Mouse (Mus musculus): ENCODE data around the gene Rbm44. TPM values are rescaled to one million over a fixed set of nuclear protein-coding genes. Genes with fewer than 3 reads are reported as not detected.
A peak's percentile ranks its signal among the peaks of the same experiment; 100 is the strongest.

Gene Rbm44
- polyA plus RNA-seq, 1 experiment from 2014 or later, result 0.15 TPM

DNA sequence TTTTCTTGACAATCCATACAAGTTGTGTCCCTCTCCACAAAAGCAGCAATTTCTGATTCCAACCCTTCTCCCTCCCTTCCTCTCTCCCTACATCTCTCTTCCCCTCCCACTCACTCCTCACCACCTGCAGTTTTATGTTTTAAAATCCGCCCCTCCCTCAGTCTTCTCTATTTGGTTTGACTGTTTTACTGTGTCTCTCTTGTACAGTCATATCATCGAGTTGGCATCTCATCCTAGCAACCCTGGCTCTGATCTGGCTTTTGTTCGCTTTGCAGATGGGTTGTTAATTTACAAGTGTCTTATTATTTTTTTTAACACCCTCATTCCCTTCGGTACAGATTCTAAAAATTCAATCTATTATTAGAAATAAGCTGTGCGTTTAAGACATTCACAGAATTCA lies 62.0 kb downstream of the Rbm44 start:
- H3K36me3 ChIP-seq (ENCODE audit: control insufficient read depth, insufficient read depth, low read length), result no peaks in the 10 kb centered on the region
- H3K4me3 ChIP-seq (ENCODE audit: low read depth, low read length), result no peak overlapping the region
- no peak overlapping the region for H3K27ac ChIP-seq (replicated peaks)
- TF ChIP-seq EP300 (optimal IDR thresholded peaks at IDR 0.05) (no peak), CTCF (IDR thresholded peaks at IDR 0.05; ENCODE audit: low read depth) (no peak)
- no peaks in the 10 kb centered on the region for H3K27me3 ChIP-seq (ENCODE audit: control insufficient read depth, insufficient read depth, low read length)
- 61% methylated on average over 5 of the region's 5 CpGs for WGBS
- DNase-seq (ENCODE audit: low spot score) (no peak), ATAC-seq (ENCODE audit: low FRiP score, low TSS enrichment) (no peak)
- no peaks in the 10 kb centered on the region for H3K9me3 ChIP-seq (ENCODE audit: control insufficient read depth, low read length)
- no peak overlapping the region for H3K4me2 ChIP-seq (replicated peaks; ENCODE audit: low read depth)
- H3K9ac ChIP-seq (ENCODE audit: low read length), result no peak overlapping the region
- H3K4me1 ChIP-seq (replicated peaks; ENCODE audit: control insufficient read depth, insufficient read depth), result no peaks in the 10 kb centered on the region

DNA sequence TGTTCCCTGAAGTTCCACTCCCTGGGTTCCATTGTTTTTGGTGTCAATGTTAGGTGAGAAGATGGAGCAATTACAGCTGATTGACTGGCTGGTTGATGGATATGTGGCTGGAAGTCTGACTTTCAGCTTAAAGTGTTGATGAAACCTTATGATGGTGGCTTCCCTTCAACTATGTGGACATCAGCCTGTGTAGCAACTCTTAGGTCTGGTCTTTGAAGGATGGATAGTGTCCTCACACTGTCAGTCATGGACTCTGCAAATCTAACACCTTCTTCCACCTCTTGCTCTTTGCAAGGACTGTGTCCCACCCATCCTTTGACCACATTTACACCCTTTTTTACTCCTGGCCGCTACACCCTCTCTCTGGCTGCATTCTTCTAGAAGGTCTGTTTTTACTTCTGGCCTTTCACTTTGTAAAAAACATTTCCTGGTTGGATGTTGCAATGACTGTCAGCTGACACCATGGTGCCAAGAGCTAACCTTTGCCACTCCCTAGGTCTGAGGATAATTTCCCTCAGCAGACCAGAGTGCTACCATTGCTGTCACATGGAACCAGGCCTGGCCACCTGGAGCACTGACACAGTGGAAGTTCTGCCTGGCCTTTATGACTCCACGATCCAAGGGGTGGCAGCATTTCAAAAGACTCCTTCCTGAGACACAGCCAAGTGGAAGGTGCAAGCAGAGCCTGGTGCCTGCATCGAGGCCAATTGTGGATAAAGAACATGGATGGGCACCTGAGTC lies 62.6 kb downstream of the Rbm44 start:
- no peaks in the 10 kb centered on the region for H3K36me3 ChIP-seq (ENCODE audit: control insufficient read depth, insufficient read depth, low read length)
- no peak overlapping the region for H3K4me3 ChIP-seq (ENCODE audit: low read depth, low read length)
- no peak overlapping the region for H3K9ac ChIP-seq (ENCODE audit: low read length)
- DNase-seq (ENCODE audit: low spot score), result no peak
- no peaks in the 10 kb centered on the region for H3K9me3 ChIP-seq (ENCODE audit: control insufficient read depth, low read length)
- 60% methylated on average over 3 of the region's 3 CpGs for WGBS
- H3K27ac ChIP-seq (replicated peaks), result no peak overlapping the region
- no peak for ATAC-seq (ENCODE audit: low FRiP score, low TSS enrichment)
- no peaks in the 10 kb centered on the region for H3K4me1 ChIP-seq (replicated peaks; ENCODE audit: control insufficient read depth, insufficient read depth)
- H3K27me3 ChIP-seq (ENCODE audit: control insufficient read depth, insufficient read depth, low read length), result no peaks in the 10 kb centered on the region
- TF ChIP-seq EP300 (optimal IDR thresholded peaks at IDR 0.05), result no peak
- 0 out of 2 replicates have a peak, but pooled peaks have one; percentile 4 for TF ChIP-seq CTCF (IDR thresholded peaks at IDR 0.05; ENCODE audit: low read depth)
- H3K4me2 ChIP-seq (replicated peaks; ENCODE audit: low read depth), result no peak overlapping the region

- TF ChIP-seq CTCF (IDR thresholded peaks at IDR 0.05; ENCODE audit: low read depth) (no peak), EP300 (optimal IDR thresholded peaks at IDR 0.05) (no peak)
- DNase-seq (ENCODE audit: low spot score), result no peak
Measured at GRCm38 (mm10) chr1:91209343-91209742, 64.5 kb downstream of the Rbm44 start.

GRCm38 (mm10) chr1:91209785-91210184 lies 64.9 kb downstream of the Rbm44 start:
- TF ChIP-seq CTCF (IDR thresholded peaks at IDR 0.05; ENCODE audit: low read depth) (no peak), EP300 (optimal IDR thresholded peaks at IDR 0.05) (no peak)
- Histone ChIP-seq H3K4me3 (ENCODE audit: low read depth, low read length) (no peak overlapping the region), H3K36me3 (ENCODE audit: control insufficient read depth, insufficient read depth, low read length) (no peaks in the 10 kb centered on the region), H3K9me3 (ENCODE audit: control insufficient read depth, low read length) (no peaks in the 10 kb centered on the region), H3K4me2 (replicated peaks; ENCODE audit: low read depth) (no peak overlapping the region), H3K27ac (replicated peaks) (peak overlapping the region; percentile 76), H3K4me1 (replicated peaks; ENCODE audit: control insufficient read depth, insufficient read depth) (no peaks in the 10 kb centered on the region), H3K9ac (ENCODE audit: low read length) (peak overlapping the region; percentile 5; the same call in 1 of the 2 replicates), H3K27me3 (ENCODE audit: control insufficient read depth, insufficient read depth, low read length) (no peaks in the 10 kb centered on the region)
- DNase-seq (ENCODE audit: low spot score) (peak; percentile 53), ATAC-seq (ENCODE audit: low FRiP score, low TSS enrichment) (peak; percentile 30; the same call in 1 of the 2 replicates)
- 50% methylated on average over 6 of the region's 6 CpGs for WGBS

More at GRCm38 (mm10) chr1:91209343-91209742, 64.5 kb downstream of the Rbm44 start:
- no peaks in the 10 kb centered on the region for H3K36me3 ChIP-seq (ENCODE audit: control insufficient read depth, insufficient read depth, low read length)
- no peak overlapping the region for H3K4me3 ChIP-seq (ENCODE audit: low read depth, low read length)
- H3K9me3 ChIP-seq (ENCODE audit: control insufficient read depth, low read length), result no peaks in the 10 kb centered on the region
- no peaks in the 10 kb centered on the region for H3K4me1 ChIP-seq (replicated peaks; ENCODE audit: control insufficient read depth, insufficient read depth)
- WGBS, result 68% methylated on average over 6 of the region's 6 CpGs
- H3K27ac ChIP-seq (replicated peaks), result peak overlapping the region; percentile 76
- no peak overlapping the region for H3K4me2 ChIP-seq (replicated peaks; ENCODE audit: low read depth)
- no peaks in the 10 kb centered on the region for H3K27me3 ChIP-seq (ENCODE audit: control insufficient read depth, insufficient read depth, low read length)
- H3K9ac ChIP-seq (ENCODE audit: low read length), result peak overlapping the region; percentile 5; the same call in 1 of the 2 replicates
- ATAC-seq (ENCODE audit: low FRiP score, low TSS enrichment), result peak; percentile 35; the same call in 1 of the 2 replicates

GRCm38 (mm10) chr1:91211099-91211498 lies 66.2 kb downstream of the Rbm44 start:
- WGBS, result 86% methylated on average over 1 of the region's 1 CpGs
- peak; percentile 85 for TF ChIP-seq CTCF (IDR thresholded peaks at IDR 0.05; ENCODE audit: low read depth)
- TF ChIP-seq EP300 (optimal IDR thresholded peaks at IDR 0.05), result no peak
- Histone ChIP-seq H3K4me2 (replicated peaks; ENCODE audit: low read depth) (no peak overlapping the region), H3K27ac (replicated peaks) (no peak overlapping the region), H3K9ac (ENCODE audit: low read length) (no peak overlapping the region), H3K36me3 (ENCODE audit: control insufficient read depth, insufficient read depth, low read length) (no peaks in the 10 kb centered on the region), H3K27me3 (ENCODE audit: control insufficient read depth, insufficient read depth, low read length) (no peaks in the 10 kb centered on the region), H3K4me1 (replicated peaks; ENCODE audit: control insufficient read depth, insufficient read depth) (no peaks in the 10 kb centered on the region), H3K4me3 (ENCODE audit: low read depth, low read length) (no peak overlapping the region), H3K9me3 (ENCODE audit: control insufficient read depth, low read length) (no peaks in the 10 kb centered on the region)
- 0 out of 2 replicates have a peak, but pooled peaks have one; percentile 44 for ATAC-seq (ENCODE audit: low FRiP score, low TSS enrichment)
- peak; percentile 62 for DNase-seq (ENCODE audit: low spot score)

DNA sequence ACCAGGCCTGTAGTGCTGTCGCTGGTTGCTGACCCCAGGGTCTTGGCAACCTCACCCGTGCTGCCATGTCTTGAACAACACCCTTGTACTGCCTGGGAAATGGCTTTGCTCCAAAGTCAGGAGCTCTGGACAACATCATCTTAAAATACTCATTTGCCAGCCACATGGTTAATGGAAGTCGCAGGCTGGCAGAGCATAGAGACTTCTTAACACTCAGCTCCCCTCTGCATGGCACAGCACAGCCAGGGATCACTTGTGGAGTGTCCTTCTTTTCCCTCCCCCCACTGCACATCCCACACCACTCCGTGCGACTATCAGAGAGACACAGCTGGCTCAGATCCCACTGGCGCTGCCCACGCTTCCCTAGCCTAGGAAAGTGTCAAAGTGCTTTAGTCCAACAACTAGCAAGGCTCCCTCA lies 66.7 kb downstream of the Rbm44 start:
- Histone ChIP-seq H3K27ac (replicated peaks) (0 out of 2 replicates have a peak overlapping the region, but pooled peaks have one; percentile 35), H3K4me2 (replicated peaks; ENCODE audit: low read depth) (no peak overlapping the region), H3K36me3 (ENCODE audit: control insufficient read depth, insufficient read depth, low read length) (no peaks in the 10 kb centered on the region), H3K4me1 (replicated peaks; ENCODE audit: control insufficient read depth, insufficient read depth) (no peaks in the 10 kb centered on the region), H3K9me3 (ENCODE audit: control insufficient read depth, low read length) (no peaks in the 10 kb centered on the region), H3K27me3 (ENCODE audit: control insufficient read depth, insufficient read depth, low read length) (no peaks in the 10 kb centered on the region), H3K4me3 (ENCODE audit: low read depth, low read length) (no peak overlapping the region), H3K9ac (ENCODE audit: low read length) (no peak overlapping the region)
- WGBS, result 58% methylated on average over 7 of the region's 7 CpGs
- no peak for DNase-seq (ENCODE audit: low spot score)
- TF ChIP-seq CTCF (IDR thresholded peaks at IDR 0.05; ENCODE audit: low read depth), result no peak
- TF ChIP-seq EP300 (optimal IDR thresholded peaks at IDR 0.05), result no peak
- ATAC-seq (ENCODE audit: low FRiP score, low TSS enrichment), result peak; percentile 16; the same call in 1 of the 2 replicates
